Mouse (Mus musculus): Measurements from ENCODE around the gene Phldb1.
A peak's percentile ranks its signal among the peaks of the same experiment; 100 is the strongest.
"Not testable (repeated sequence)": the region's sequence is repeated elsewhere in the genome, so short reads cannot be mapped to it uniquely, and the experiment has no call there.

Phldb1 gene

GRCm38 (mm10) chr9:44734524-44735494 lies at the start of gene Phldb1:
Gene Phldb1 (minus strand): TSS chr9:44735198.
- no peak for DNase-seq (ENCODE audit: extremely low read depth, low read depth, low spot score)

- peak; percentile 52 for DNase-seq (ENCODE audit: extremely low read depth, low read depth, low spot score)
These were observed 38.0 kb upstream of the Phldb1 start for GRCm38 (mm10) chr9:44772750-44773651.

- no peak for DNase-seq (ENCODE audit: extremely low read depth, low read depth, low spot score)
These were observed 37.4 kb upstream of the Phldb1 start for GRCm38 (mm10) chr9:44772392-44772749.

GRCm38 (mm10) chr9:44771376-44771775 lies 36.4 kb upstream of the Phldb1 start:
- DNase-seq (ENCODE audit: extremely low read depth, low read depth, low spot score) = no peak

GRCm38 (mm10) chr9:44768029-44768394 lies 33.0 kb upstream of the Phldb1 start:
- DNase-seq (ENCODE audit: extremely low read depth, low read depth, low spot score) = not testable (repeated sequence)

GRCm38 (mm10) chr9:44767101-44768028 lies 32.4 kb upstream of the Phldb1 start, which contains the start of the genes Arcn1 and Ift46:
Gene Arcn1 (minus strand): TSS chr9:44767845.
Gene Ift46 (plus strand): TSS chr9:44767908.
- no peak for DNase-seq (ENCODE audit: extremely low read depth, low read depth, low spot score)

- no peak for DNase-seq (ENCODE audit: extremely low read depth, low read depth, low spot score)
These were observed 25.9 kb upstream of the Phldb1 start for GRCm38 (mm10) chr9:44760873-44761272.

- no peak for DNase-seq (ENCODE audit: extremely low read depth, low read depth, low spot score)
These were observed 13.5 kb upstream of the Phldb1 start for GRCm38 (mm10) chr9:44748473-44748872.

- DNase-seq (ENCODE audit: extremely low read depth, low read depth, low spot score) = no peak
These were observed 12.3 kb upstream of the Phldb1 start for GRCm38 (mm10) chr9:44747341-44747740.

GRCm38 (mm10) chr9:44746666-44747065 lies 11.7 kb upstream of the Phldb1 start:
- no peak for DNase-seq (ENCODE audit: extremely low read depth, low read depth, low spot score)

GRCm38 (mm10) chr9:44745371-44745770 lies 10.4 kb upstream of the Phldb1 start:
- DNase-seq (ENCODE audit: extremely low read depth, low read depth, low spot score) = no peak

GRCm38 (mm10) chr9:44740663-44741192 lies 5.7 kb upstream of the Phldb1 start:
- no peak for DNase-seq (ENCODE audit: extremely low read depth, low read depth, low spot score)

GRCm38 (mm10) chr9:44737240-44737949 lies 2.4 kb upstream of the Phldb1 start:
- no peak for DNase-seq (ENCODE audit: extremely low read depth, low read depth, low spot score)

- DNase-seq (ENCODE audit: extremely low read depth, low read depth, low spot score) = no peak
These were observed 1.3 kb upstream of the Phldb1 start for GRCm38 (mm10) chr9:44736301-44736700.

- DNase-seq (ENCODE audit: extremely low read depth, low read depth, low spot score) = no peak
These were observed 888 bp upstream of the Phldb1 start for GRCm38 (mm10) chr9:44735886-44736285.

GRCm38 (mm10) chr9:44733671-44734523 lies 1.1 kb downstream of the Phldb1 start:
- DNase-seq (ENCODE audit: extremely low read depth, low read depth, low spot score) = no peak

GRCm38 (mm10) chr9:44732921-44733530 lies 2.0 kb downstream of the Phldb1 start:
- no peak for DNase-seq (ENCODE audit: extremely low read depth, low read depth, low spot score)

- DNase-seq (ENCODE audit: extremely low read depth, low read depth, low spot score) = no peak
These were observed 2.9 kb downstream of the Phldb1 start for GRCm38 (mm10) chr9:44732130-44732549.
